Mouse (Mus musculus): ENCODE results near the gene Slc6a5.

DNA sequence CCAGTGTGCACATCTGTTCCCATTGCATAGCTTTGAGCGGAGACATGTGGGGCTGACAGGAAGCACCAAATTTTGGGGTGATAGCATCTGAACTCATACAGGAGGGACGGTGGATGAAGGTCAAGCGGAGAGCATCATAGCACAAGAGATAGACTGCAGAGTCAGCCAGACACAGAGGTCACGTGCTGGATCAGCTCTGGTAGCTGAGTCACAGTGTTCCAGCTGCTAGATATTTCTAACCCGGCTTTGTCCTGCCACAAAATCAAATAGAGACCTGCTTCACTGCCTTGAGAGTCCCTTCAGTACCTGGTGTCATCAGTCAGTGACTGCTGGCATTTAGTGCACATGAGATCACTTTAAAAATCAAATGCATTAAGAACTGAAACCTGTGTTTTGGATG, 40.3 kb upstream of the Slc6a5 start:
- TF ChIP-seq GATA1 (IDR thresholded peaks at IDR 0.05; ENCODE audit: borderline replicate concordance, low read length) (no peak), FLI1 (IDR thresholded peaks at IDR 0.05; ENCODE audit: low read length) (no peak)
